Mouse (Mus musculus) left cerebral cortex, adult 2 months (tissue): ENCODE data around the gene Ranbp3. TPM values are rescaled to one million over a fixed set of nuclear protein-coding genes. Genes with fewer than 3 reads are reported as not detected.
A peak's percentile ranks its signal among the peaks of the same experiment; 100 is the strongest.
"Not testable (repeated sequence)": the region's sequence is repeated elsewhere in the genome, so short reads cannot be mapped to it uniquely, and the experiment has no call there.

Source experiments
- DNase-seq, 2 experiments: peaks; one replicate each; pipeline ENCODE4 v3.0.0; 2021 to 2022; ENCODE audit warnings: low spot score in 2 of 2, mixed read lengths in 1 of 2; ENCODE audit errors: extremely low spot score in 1 of 2
- H3K27ac ChIP-seq: fragments of 200-600 bp; 2 replicates; pipeline ENCODE4 v1.8.1; 2022
- H3K4me3 ChIP-seq: fragments of 200-600 bp; 2 replicates; pipeline ENCODE4 v1.8.1; 2022
- CTCF ChIP-seq: fragments of 200-600 bp; IDR thresholded peaks from 2 replicates; pipeline ENCODE4 v1.8.1; 2022; ENCODE audit warnings: antibody characterized with exemption, mild to moderate bottlenecking, moderate library complexity
- intact Hi-C: fragments of 180-260 bp; cut with DNase I; formaldehyde crosslinking; loops from one replicate; pipeline ENCODE4 v1.15.1; 2025
- long read RNA-seq, 2 experiments: library from polyadenylated mRNA; stranded (forward); transcript quantifications; one replicate each; pipeline ENCODE4 v2.0.0; 2021; ENCODE audit warnings: borderline mapping rate in 2 of 2
- total RNA-seq, 2 experiments: library from RNA; stranded (reverse); gene quantifications; 2 replicates each; pipeline ENCODE4 v1.2.3; 2021

Ranbp3 gene
- total RNA-seq = 100 to 1,000 TPM in 1 of 2 experiments, 10 to 100 TPM in 1; 92.7 to 101 TPM
- long read RNA-seq, experiment 1, transcript Ranbp3-201 (16 exons, 2,373 nt) = major isoform, 98 of 152 reads
- long read RNA-seq, experiment 1, transcript Ranbp3-206 (17 exons, 2,567 nt) = minor isoform, 19 of 152 reads
- long read RNA-seq, experiment 1, partial matches to known transcripts = 16 of 152 reads
- long read RNA-seq, experiment 1, other reads (novel, unspliced or antisense) = 19 of 152 reads
- long read RNA-seq, experiment 2, transcript Ranbp3-201 (16 exons, 2,373 nt) = major isoform, 61 of 103 reads
- long read RNA-seq, experiment 2, transcript Ranbp3-206 (17 exons, 2,567 nt) = minor isoform, 10 of 103 reads
- long read RNA-seq, experiment 2, partial matches to known transcripts = 12 of 103 reads
- long read RNA-seq, experiment 2, other reads (novel, unspliced or antisense) = 20 of 103 reads

DNA sequence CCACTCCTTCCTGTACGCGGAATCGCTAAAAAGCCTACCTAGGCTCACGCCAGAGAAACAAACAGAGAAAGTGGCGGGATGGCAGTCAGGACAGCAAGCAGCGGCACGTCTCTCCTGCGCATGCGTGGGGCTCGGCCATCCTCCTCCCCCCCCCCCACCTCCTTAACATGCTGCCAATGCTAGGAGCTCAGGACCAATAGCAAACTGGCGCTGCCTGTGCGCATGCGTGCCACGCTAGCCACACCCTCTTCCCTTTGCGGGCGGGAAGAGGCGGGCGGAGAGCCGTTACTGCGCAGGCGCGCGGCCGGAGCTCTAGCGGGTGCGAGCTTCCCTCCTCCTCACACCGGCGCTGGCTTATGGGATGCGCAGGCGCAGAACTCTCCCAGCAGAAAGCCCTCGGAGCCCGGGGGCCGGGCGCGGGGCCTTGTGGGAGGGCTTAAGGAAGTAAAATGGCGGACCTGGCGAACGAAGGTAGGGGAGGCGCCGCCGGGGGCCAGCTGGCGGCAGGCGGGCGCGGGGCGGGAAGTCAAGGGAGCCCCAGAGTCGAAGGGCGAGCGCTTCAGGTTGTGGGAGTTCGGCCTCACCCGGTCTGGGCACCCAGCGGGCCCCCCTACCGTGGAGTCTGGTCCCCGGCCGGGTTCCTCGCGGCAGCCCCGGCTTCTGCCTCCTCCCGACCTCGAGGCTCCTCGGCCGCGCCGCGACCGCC is at the start of gene Ranbp3:
TSS of gene Ranbp3 (plus strand) at position 354 of the 706 bp plus-strand sequence.
- peak within 1 kb of the TSS; percentile 95 for H3K27ac ChIP-seq
- peak; percentile 99 to 100 for DNase-seq
- intact Hi-C loops = loop anchor here (5.0 kb wide), 2 partner anchors 44 to 89 kb away; partner anchors contain the start of genes Dus3l, Ndufa11 and Vmac
- no peak for TF ChIP-seq CTCF
- peak within 1 kb of the TSS; percentile 91 for H3K4me3 ChIP-seq

DNA sequence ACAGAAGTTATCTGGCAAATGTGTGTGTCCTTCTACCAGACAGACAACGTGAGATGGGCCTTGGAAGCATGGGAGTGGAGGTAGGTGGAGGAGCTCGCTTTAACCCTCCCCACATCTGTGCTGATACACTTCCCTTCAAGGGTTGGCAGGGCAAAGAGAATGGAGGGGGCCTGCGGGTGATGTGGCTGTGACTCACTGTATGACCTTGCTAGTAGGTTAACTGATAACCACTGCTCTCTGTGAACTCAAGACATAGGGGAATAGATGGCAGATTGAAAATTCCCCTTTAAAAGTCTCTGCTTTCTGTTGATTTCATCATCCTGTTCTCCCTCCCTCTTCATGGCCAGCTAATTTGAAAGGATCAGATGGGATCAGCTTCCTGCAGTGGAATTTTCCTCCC is 47.6 kb upstream of the Ranbp3 start:
- DNase-seq = no peak
- TF ChIP-seq CTCF = no peak
- Histone ChIP-seq H3K27ac (no peak overlapping the region), H3K4me3 (no peak overlapping the region; the same call in 1 of the 2 replicates)
- intact Hi-C loops = no loop called here

DNA sequence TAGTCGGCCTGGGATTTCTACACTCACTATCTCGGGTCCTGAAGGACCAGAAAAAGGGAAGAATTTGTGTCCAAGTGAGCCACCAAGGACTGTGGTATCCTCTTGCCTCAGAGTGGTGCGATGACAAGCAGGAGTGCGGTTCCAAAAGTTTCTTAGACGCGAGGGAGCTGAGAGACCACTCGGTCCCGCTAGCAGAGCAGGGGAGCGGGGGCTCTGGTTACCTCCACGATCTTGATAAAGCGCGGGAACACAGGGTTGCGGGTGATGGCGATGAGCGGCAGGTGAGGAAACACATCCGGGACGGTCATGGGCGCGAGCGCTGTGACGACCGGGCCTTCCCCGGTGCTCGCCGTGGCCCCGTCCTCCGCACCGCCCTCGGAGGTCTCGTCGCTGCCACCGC is 46.8 kb upstream of the Ranbp3 start:
- intact Hi-C loops = loop anchor here (2.0 kb wide), 1 partner anchor 43 kb away; no protein-coding TSS in a partner anchor
- no peak for DNase-seq
- peak overlapping the region; percentile 92 for H3K4me3 ChIP-seq
- no peak for TF ChIP-seq CTCF
- peak overlapping the region; percentile 82 for H3K27ac ChIP-seq

DNA sequence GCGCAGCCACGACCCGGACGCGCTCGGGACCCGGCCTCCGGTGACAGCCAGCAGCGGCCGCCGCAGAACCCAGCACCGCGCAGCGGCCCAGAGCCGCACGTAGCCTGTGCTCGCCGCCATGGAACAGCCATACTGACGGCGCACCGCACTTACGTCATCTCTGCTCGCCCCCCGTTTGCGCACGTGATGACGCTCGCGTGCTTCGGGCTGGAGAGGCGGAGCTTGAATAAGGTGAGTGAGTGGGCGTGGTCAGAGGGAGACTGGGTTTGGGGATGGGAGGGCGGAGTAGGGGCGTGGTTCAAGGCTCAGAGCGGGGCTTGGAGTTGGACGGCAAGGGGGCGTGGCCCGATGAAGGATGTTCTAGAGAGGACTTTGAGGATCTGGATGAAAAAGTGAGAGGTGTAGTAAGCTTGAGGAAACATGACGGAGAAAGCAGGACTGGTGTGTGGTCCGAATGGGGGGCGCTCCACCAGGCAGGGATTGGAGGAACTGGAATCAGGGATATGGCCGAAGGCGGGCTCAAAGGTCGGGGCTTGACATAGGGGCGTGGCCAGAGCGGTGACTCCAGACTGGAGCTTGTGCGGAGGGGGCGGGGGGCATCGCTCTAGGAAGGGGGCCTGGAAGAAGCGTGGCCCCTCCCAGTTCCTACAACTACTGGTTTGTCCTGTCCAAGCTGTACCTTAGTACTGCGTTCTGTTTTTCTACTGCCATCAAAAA is 46.2 kb upstream of the Ranbp3 start, which contains the start of gene Lonp1:
TSS of gene Lonp1 (minus strand) at position 134 of the 717 bp plus-strand sequence.
- Histone ChIP-seq H3K4me3 (peak within 1 kb of the TSS; percentile 92), H3K27ac (peak within 1 kb of the TSS; percentile 82)
- peak; percentile 95 to 98 for DNase-seq
- no peak for TF ChIP-seq CTCF
- intact Hi-C loops = loop anchor here (2.0 kb wide), 1 partner anchor 42 kb away; no protein-coding TSS in a partner anchor

DNA sequence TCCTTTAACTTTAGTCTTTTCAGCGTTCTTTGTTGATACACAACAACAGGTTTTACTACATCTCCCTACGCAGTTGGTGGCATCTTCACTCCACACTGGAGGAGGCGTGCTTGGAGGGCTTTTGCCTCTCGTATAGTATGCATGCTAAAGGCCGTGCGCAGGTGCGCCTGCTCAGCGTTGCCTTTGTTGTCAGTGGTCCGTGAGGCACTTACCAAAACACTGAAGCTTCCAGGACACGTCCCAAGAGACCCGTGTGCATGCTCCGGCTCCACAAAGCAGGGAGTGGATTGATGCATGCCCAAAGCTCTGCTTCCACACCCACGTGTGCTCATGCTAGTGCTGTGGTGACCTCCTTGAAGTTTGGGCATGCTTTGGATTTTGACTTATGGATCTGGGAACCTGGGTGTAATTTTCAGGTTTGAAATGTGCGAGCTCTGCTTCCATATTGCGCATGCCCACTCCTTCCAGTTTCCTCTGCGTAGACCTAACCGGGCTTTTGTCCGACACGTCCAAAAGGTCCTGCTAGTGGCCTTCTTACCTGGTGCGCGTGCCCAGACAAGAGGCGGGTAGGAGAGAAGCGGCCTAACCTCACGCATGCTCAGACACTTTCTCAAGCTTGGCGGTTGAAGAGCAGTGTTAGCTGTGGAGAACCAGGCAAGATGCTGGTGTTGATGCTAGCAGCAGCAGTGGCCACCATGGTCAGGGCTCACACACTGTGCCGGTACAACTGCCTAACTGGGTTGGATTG is 45.4 kb upstream of the Ranbp3 start, which contains the start of gene Catsperd:
TSS of gene Catsperd (plus strand) at position 614 of the 748 bp plus-strand sequence.
- no peak for DNase-seq
- peak within 1 kb of the TSS; percentile 92 for H3K4me3 ChIP-seq
- intact Hi-C loops = loop anchor here (2.0 kb wide), 1 partner anchor 41 kb away; no protein-coding TSS in a partner anchor
- H3K27ac ChIP-seq = no peak within 1 kb of the TSS
- no peak for TF ChIP-seq CTCF

DNA sequence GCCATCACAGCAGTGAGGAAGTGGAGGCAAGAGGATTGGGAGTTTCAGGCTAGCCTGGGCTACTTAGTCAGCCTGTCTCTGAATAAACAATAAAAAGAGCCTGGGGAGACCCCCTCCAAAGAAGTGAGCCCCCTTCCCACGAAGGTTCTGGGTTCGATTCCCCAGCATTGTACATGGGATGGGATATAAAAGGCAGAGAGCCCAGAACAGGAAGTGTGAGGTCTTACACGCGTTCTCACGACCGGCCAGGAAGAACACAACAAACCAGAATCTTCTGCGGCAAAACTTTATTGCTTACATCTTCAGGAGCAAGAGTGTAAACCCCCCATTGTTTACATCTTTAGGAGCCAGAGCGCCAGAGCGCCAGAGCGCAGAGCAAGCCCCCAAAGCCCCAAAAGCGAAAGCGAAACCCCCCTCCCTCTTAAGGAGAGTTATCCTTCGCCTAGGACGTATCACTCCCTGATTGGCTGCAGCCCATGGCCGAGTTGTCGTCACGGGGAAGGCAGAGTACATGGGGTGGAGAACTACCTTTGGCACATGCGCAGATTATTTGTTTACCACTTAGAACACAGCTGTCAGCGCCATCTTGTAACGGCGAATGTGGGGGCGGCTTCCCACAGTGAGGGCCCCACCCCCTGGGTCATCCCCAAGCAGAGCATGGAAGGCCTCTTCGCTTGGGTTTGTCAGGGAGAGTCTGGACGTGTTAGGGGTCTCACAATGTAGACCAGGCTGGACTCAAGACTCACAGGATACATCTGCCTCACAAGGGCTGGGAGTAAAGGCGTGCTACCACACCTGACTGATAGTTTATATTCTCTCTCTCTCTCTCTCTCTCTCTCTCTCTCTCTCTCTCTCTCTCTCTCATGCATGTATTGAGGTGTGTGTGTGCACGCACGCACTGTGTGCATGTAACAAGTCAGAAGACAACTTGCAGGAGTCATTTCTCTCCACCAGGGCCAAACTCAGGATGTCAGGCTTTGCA is 43.0 kb upstream of the Ranbp3 start:
- H3K4me3 ChIP-seq, intact Hi-C loops, H3K27ac ChIP-seq: not testable (repeated sequence)

DNA sequence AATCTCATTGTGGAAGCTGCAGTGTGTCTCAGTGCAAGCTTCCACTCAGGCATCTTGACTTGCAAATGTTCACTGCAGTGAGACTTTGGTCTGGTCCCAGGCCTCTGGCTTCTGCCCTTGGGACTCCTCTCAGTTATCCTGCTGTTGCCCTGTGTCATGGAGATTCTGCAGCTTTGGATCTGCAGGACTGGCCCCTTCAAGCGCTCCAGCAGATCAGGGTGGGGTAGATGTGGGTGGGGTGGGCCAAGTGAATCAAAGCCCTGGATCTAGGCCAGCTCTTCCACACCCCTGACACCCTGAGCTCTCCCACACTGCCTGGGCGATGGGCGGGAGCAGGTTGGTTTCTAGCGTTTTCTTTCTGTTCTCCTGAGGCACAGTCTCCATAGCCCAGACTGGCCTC is 41.3 kb upstream of the Ranbp3 start:
- Histone ChIP-seq H3K4me3 (no peak overlapping the region), H3K27ac (no peak overlapping the region)
- no peak for DNase-seq
- intact Hi-C loops = no loop called here
- TF ChIP-seq CTCF = no peak

More for the DNA sequence above, 43.0 kb upstream of the Ranbp3 start:
- DNase-seq = not testable (repeated sequence)

DNA sequence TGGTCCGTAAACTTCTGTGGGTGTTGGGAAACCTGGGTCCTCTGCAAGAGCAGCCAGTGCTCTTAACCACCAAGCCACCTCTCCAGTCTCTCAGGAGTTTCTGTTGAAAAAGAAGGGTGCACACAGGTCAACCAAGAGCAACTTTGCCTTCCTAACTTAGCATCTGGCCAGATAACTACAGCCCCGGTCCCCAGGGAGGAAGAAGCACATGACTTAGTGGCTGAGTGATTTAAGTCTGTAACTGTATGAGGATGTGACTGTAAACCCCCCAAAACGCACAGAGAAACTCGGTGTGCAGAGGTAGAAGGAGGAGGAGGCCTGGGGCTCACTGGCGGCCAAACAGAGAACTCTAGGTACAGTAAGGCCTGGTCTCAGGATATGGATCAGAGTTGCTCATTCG is 39.1 kb upstream of the Ranbp3 start:
- TF ChIP-seq CTCF = no peak
- no peak overlapping the region for H3K27ac ChIP-seq
- DNase-seq = no peak
- no peak overlapping the region for H3K4me3 ChIP-seq
- intact Hi-C loops = no loop called here

DNA sequence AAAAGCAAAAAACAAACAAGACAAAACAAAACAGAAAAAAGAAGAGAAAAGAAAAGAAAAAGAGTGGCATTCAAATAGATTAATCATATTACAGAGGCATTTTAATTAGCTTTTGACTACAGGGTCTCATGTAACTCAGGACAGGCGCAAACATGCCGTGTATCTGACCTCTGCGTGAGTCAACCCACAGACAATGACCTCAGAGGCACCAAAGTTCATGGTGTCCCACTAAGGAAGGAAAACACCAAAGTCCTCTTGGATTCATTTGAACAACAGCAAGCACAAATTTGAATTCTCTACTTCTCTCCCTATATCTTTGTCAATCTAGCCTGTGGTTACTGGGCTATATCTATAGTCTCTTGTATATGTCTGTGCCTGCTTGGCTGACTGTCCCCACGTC is 29.9 kb upstream of the Ranbp3 start:
- intact Hi-C loops = no loop called here
- no peak for DNase-seq
- Histone ChIP-seq H3K27ac (no peak overlapping the region), H3K4me3 (no peak overlapping the region)
- TF ChIP-seq CTCF = no peak

DNA sequence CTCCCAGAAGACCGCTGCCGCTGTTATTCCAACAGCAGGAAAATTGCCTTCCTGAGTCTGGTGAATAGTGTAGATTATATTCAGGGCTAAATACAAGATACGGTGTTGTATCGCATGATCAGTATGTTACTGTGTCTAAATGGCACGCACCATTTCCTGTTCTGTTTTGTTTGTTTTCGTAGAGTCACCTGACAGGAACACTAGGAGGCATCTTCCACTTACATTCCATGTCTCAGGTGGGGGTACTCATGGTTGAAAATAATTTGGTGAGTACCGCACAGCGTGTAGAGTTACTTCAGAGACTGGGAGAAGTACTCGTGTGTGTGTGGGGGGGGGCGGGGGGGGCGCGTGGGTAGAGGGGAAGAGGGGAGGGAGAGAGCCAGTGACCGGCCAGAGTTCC is 25.5 kb upstream of the Ranbp3 start:
- Histone ChIP-seq H3K4me3 (no peak overlapping the region), H3K27ac (no peak overlapping the region)
- TF ChIP-seq CTCF = no peak
- DNase-seq = no peak
- intact Hi-C loops = no loop called here
